ENCODE assay signal across 8 mouse cellular contexts in genomic region chr7:37011180-37011754, GRCm38 (mm10).
DNase-seq lines count a peak whose midpoint lies in the region; ATAC-seq lines count a peak whose summit lies in the region.

No protein-coding gene starts in this region.

- peak; percentile 17 for DNase-seq in ZHBTc4 (ENCODE audit: low read depth, low spot score)
- DNase-seq in adrenal gland, postnatal 14 days = peak; percentile 65
- peak; percentile 16 to 25 for DNase-seq in heart, postnatal 14 days
- no peak for DNase-seq in B cell, adult 2 months
- no peak for DNase-seq in urinary bladder, adult 2 months (ENCODE audit: low spot score)
- DNase-seq in spleen, postnatal 14 days (ENCODE audit: low spot score in 2 of 2) = no peak

- no peak overlapping the region for H3K27ac ChIP-seq in liver, embryonic 16.5 days (ENCODE audit: low read length)

- intact Hi-C loops in heart, postnatal 14 days (cut with DNase I) = no loop called here

- H3K4me1 ChIP-seq in liver, embryonic 16.5 days (ENCODE audit: control insufficient read depth, low read depth, low read length) = no peaks in the 10 kb centered on the region

- H3K36me3 ChIP-seq in liver, embryonic 16.5 days (ENCODE audit: control insufficient read depth, insufficient read depth) = no peaks in the 10 kb centered on the region

- ATAC-seq in liver, embryonic 16.5 days (ENCODE audit: low read depth) = 0 out of 2 replicates have a peak, but pooled peaks have one; percentile 16
- ATAC-seq in erythroblast, adult 5-6 weeks (replicated peaks; ENCODE audit: low FRiP score, poor library complexity, severe bottlenecking) = no peak

- WGBS in liver, embryonic 16.5 days (ENCODE audit: insufficient replicate concordance) = 33% methylated on average over 6 of the region's 6 CpGs

- H3K4me3 ChIP-seq in liver, embryonic 16.5 days (ENCODE audit: low read depth, low read length) = no peak overlapping the region

- H3K9me3 ChIP-seq in liver, embryonic 16.5 days (replicated peaks; ENCODE audit: control insufficient read depth, low read length) = no peaks in the 10 kb centered on the region

- no peak overlapping the region for H3K4me2 ChIP-seq in liver, embryonic 16.5 days (ENCODE audit: low read depth, low read length)

- no peaks in the 10 kb centered on the region for H3K27me3 ChIP-seq in liver, embryonic 16.5 days (ENCODE audit: control insufficient read depth, insufficient read depth, low read depth, low read length)

- no peak overlapping the region for H3K9ac ChIP-seq in liver, embryonic 16.5 days (ENCODE audit: low read depth, low read length)

Comparison
In these comparisons a context has a peak if more than half of its experiments do, and no peak if none do; other contexts are left out.
1. DNase-seq: peak in ZHBTc4 (single experiment), adrenal gland, postnatal 14 days (single experiment) and heart, postnatal 14 days (2 of 2); none in B cell, adult 2 months (0 of 2), urinary bladder, adult 2 months (single experiment) and spleen, postnatal 14 days (0 of 2).